Mouse (Mus musculus): ENCODE results near the gene Tbc1d10a.

GRCm38 (mm10) chr11:4237389-4237912 lies 50.9 kb downstream of the Tbc1d10a start:
- TF ChIP-seq POLR2A (IDR thresholded peaks at IDR 0.05; ENCODE audit: extremely low read depth, insufficient read depth, low read length) = no peak
- TF ChIP-seq CTCF (IDR thresholded peaks at IDR 0.05; ENCODE audit: low read depth, low read length) = 0 out of 2 replicates have a peak, but pooled peaks have one; percentile 6

All from liver, adult 2 months (tissue).